Comparison of ENCODE assay signal across 8 mouse cellular contexts in genomic region chr1:51530191-51530926, GRCm38 (mm10). TPM values are rescaled to one million over a fixed set of nuclear protein-coding genes. Genes with fewer than 3 reads are reported as not detected.
DNase-seq lines count a peak whose midpoint lies in the region; ATAC-seq and TF ChIP-seq lines count a peak whose summit lies in the region.

No protein-coding gene starts in this region.

- H3K27ac ChIP-seq in lung, embryonic 14.5 days (ENCODE audit: low read depth), result peak overlapping the region; percentile 43; the same call in 1 of the 2 replicates
- H3K27ac ChIP-seq in kidney, postnatal 0 days, result peak overlapping the region; percentile 33
- peak overlapping the region; percentile 76; the same call in 1 of the 2 replicates for H3K27ac ChIP-seq in stomach, embryonic 15.5 days
- H3K27ac ChIP-seq in forebrain, embryonic 12.5 days, result no peak overlapping the region

- no peaks in the 10 kb centered on the region for H3K9me3 ChIP-seq in lung, embryonic 14.5 days (ENCODE audit: low read depth, low read length)
- H3K9me3 ChIP-seq in kidney, postnatal 0 days (replicated peaks; ENCODE audit: low read length), result no peaks in the 10 kb centered on the region
- H3K9me3 ChIP-seq in stomach, embryonic 15.5 days, result no peaks in the 10 kb centered on the region
- H3K9me3 ChIP-seq in forebrain, embryonic 12.5 days, result no peaks in the 10 kb centered on the region

- peak; percentile 35 for DNase-seq in lung, embryonic 14.5 days
- no peak for DNase-seq in lung, adult 2 months
- DNase-seq in cerebellum, postnatal 25 days, result peak; percentile 68 to 82
- DNase-seq in kidney, postnatal 0 days (ENCODE audit: low spot score), result peak; percentile 61
- no peak for DNase-seq in thymus, postnatal 14 days
- DNase-seq in left cerebral cortex, adult 8-10 months (ENCODE audit: low spot score in 2 of 2), result no peak

- WGBS in lung, embryonic 14.5 days, result 59% methylated on average over 9 of the region's 9 CpGs
- 57% methylated on average over 9 of the region's 9 CpGs for WGBS in lung, adult 2 months
- WGBS in kidney, postnatal 0 days, result 64% methylated on average over 9 of the region's 9 CpGs
- 69% methylated on average over 9 of the region's 9 CpGs for WGBS in stomach, embryonic 15.5 days
- WGBS in forebrain, embryonic 12.5 days, result 45% methylated on average over 9 of the region's 9 CpGs

- H3K27me3 ChIP-seq in lung, embryonic 14.5 days (ENCODE audit: insufficient read depth, low read length), result no peaks in the 10 kb centered on the region
- no peaks in the 10 kb centered on the region for H3K27me3 ChIP-seq in kidney, postnatal 0 days (ENCODE audit: insufficient read depth, low read length)
- H3K27me3 ChIP-seq in stomach, embryonic 15.5 days (replicated peaks), result no peaks in the 10 kb centered on the region
- H3K27me3 ChIP-seq in forebrain, embryonic 12.5 days, result no peaks in the 10 kb centered on the region

- H3K36me3 ChIP-seq in lung, embryonic 14.5 days (ENCODE audit: insufficient read depth), result no peaks in the 10 kb centered on the region
- H3K36me3 ChIP-seq in kidney, postnatal 0 days (ENCODE audit: insufficient read depth, low read length), result no peaks in the 10 kb centered on the region
- no peaks in the 10 kb centered on the region for H3K36me3 ChIP-seq in stomach, embryonic 15.5 days
- no peaks in the 10 kb centered on the region for H3K36me3 ChIP-seq in forebrain, embryonic 12.5 days (replicated peaks)

- H3K4me2 ChIP-seq in lung, embryonic 14.5 days, result no peak overlapping the region
- H3K4me2 ChIP-seq in kidney, postnatal 0 days (ENCODE audit: low read length), result no peak overlapping the region
- H3K4me2 ChIP-seq in stomach, embryonic 15.5 days, result no peak overlapping the region
- no peak overlapping the region for H3K4me2 ChIP-seq in forebrain, embryonic 12.5 days

- no peak for TF ChIP-seq CTCF in lung, embryonic 14.5 days (IDR thresholded peaks at IDR 0.05; ENCODE audit: low read depth)
- TF ChIP-seq CTCF in lung, adult 2 months (IDR thresholded peaks at IDR 0.05; ENCODE audit: insufficient read depth, low read length), result no peak
- no peak for TF ChIP-seq CTCF in kidney, postnatal 0 days (IDR thresholded peaks at IDR 0.05; ENCODE audit: low read depth)

- peak; percentile 74; the same call in 1 of the 2 replicates for ATAC-seq in lung, embryonic 14.5 days (ENCODE audit: insufficient read depth)
- ATAC-seq in kidney, postnatal 0 days (replicated peaks; ENCODE audit: low FRiP score, low read depth), result peak; percentile 93
- ATAC-seq in stomach, embryonic 15.5 days (ENCODE audit: insufficient read depth, low FRiP score, low read depth), result peak; percentile 54; the same call in 1 of the 2 replicates
- ATAC-seq in forebrain, embryonic 12.5 days (ENCODE audit: low FRiP score), result no peak

- H3K4me1 ChIP-seq in lung, embryonic 14.5 days (ENCODE audit: insufficient read depth), result no peaks in the 10 kb centered on the region
- peaks cover 4% of the 10 kb centered on the region for H3K4me1 ChIP-seq in lung, adult 2 months (ENCODE audit: control insufficient read depth, insufficient read depth, low read length)
- H3K4me1 ChIP-seq in kidney, postnatal 0 days (replicated peaks; ENCODE audit: insufficient read depth, low read length), result 0 out of 2 replicates have a peak, but pooled peaks cover 9% of the 10 kb centered on the region
- H3K4me1 ChIP-seq in stomach, embryonic 15.5 days, result 0 out of 2 replicates have a peak, but pooled peaks cover 2% of the 10 kb centered on the region
- no peaks in the 10 kb centered on the region for H3K4me1 ChIP-seq in forebrain, embryonic 12.5 days

- no peak overlapping the region for H3K4me3 ChIP-seq in lung, embryonic 14.5 days (ENCODE audit: low read depth, low read length)
- H3K4me3 ChIP-seq in lung, adult 2 months (replicated peaks; ENCODE audit: extremely low read depth, low read depth, low read length), result no peak overlapping the region
- no peak overlapping the region for H3K4me3 ChIP-seq in kidney, postnatal 0 days (replicated peaks; ENCODE audit: low read depth, low read length)
- no peak overlapping the region for H3K4me3 ChIP-seq in stomach, embryonic 15.5 days (replicated peaks)
- no peak overlapping the region for H3K4me3 ChIP-seq in forebrain, embryonic 12.5 days (replicated peaks)

- H3K9ac ChIP-seq in lung, embryonic 14.5 days, result no peak overlapping the region
- no peak overlapping the region for H3K9ac ChIP-seq in kidney, postnatal 0 days (ENCODE audit: low read depth, low read length)
- H3K9ac ChIP-seq in stomach, embryonic 15.5 days, result no peak overlapping the region
- no peak overlapping the region for H3K9ac ChIP-seq in forebrain, embryonic 12.5 days

- TF ChIP-seq POLR2A in lung, adult 2 months (IDR thresholded peaks at IDR 0.05; ENCODE audit: borderline replicate concordance, extremely low read depth, low read depth, low read length), result no peak

RNA-seq across cellular contexts. Expression of gene Nabp1, which starts 52.1 kb away (rescaled TPM):
- 5.6 and 8.3 TPM in 2 replicates for polyA plus RNA-seq in lung, embryonic 14.5 days (2014; fragmentation: Nextera tagmentation; extraction: Ambion mirVana)
- 12.5 and 15.9 TPM in 2 replicates for polyA plus RNA-seq in lung, adult 2 months (2012; rRNA removed)
- polyA plus RNA-seq in kidney, postnatal 0 days (2015; fragmentation: Nextera tagmentation; extraction: Ambion mirVana), result 37.7 and 42.6 TPM in 2 replicates
- 17.2 and 17.5 TPM in 2 replicates for polyA plus RNA-seq in stomach, embryonic 15.5 days (2015; fragmentation: Nextera tagmentation; extraction: Ambion mirVana)
- 10 to 100 TPM in 3 of 4 experiments, 1 to 10 TPM in 1; 8.8 to 15.0 (median 12.9) TPM for total RNA-seq in left cerebral cortex, adult 8-10 months (2022)
- polyA plus RNA-seq in forebrain, embryonic 12.5 days (2016; fragmentation: Nextera tagmentation; extraction: Ambion mirVana), result 6.5 and 7.7 TPM in 2 replicates

Comparison
In these comparisons a context has a peak if more than half of its experiments do, and no peak if none do; other contexts are left out.
1. DNase-seq: peak in lung, embryonic 14.5 days (single experiment), cerebellum, postnatal 25 days (2 of 2) and kidney, postnatal 0 days (single experiment); none in lung, adult 2 months (single experiment), thymus, postnatal 14 days (single experiment) and left cerebral cortex, adult 8-10 months (0 of 2).